Mouse (Mus musculus): ENCODE data around the gene Nacad.
A peak's percentile ranks its signal among the peaks of the same experiment; 100 is the strongest.
"Not testable (repeated sequence)": the region's sequence is repeated elsewhere in the genome, so short reads cannot be mapped to it uniquely, and the experiment has no call there.

Gene Nacad

DNA sequence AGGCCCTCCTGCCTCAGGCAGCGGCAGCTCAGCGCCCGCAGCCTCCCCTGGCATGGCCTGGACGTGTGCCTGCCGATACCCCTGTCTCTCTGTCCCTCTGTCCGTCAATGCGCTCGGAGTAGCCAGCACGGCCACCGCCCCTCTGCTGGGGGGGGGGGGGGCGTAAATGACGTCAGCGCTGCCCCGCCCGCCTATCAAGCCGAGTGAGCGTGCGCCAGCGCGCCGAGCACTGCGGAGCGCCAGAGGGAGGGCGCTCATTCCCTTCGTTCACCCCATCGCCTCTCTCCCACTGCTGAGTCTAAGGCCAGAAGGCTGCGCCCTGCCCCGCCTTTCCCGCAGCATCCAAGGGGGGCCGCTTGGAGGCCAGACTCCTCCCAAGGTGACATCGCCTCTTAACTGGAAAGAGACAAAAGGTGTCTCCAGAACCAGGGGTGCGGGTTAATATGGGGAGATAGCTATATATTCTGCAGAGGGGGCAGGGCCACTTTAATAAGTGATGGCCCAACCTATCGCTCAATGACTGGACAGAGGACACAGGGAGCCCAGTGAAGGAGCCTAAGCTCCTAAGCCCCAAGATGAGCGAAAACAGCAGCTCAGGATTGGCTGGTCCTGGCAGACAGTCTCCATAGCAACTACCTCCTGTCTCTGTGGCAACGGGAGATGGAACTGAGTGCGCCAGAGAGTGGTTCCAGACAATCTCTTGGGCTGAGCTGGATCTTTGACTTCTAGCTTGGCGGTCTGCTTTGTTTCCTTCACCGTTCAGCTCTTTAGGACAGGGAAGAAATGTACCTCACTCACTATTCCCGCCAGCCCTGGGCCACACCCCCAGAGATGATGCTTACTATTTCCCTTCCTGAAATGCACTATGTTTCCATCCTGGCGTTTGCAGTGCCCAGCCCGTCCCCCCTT is at the start of gene Nacad:
Gene Nacad, minus strand, starts transcription at position 563 of the 909 bp plus-strand sequence.
- DNase-seq: peak; percentile 78

DNA sequence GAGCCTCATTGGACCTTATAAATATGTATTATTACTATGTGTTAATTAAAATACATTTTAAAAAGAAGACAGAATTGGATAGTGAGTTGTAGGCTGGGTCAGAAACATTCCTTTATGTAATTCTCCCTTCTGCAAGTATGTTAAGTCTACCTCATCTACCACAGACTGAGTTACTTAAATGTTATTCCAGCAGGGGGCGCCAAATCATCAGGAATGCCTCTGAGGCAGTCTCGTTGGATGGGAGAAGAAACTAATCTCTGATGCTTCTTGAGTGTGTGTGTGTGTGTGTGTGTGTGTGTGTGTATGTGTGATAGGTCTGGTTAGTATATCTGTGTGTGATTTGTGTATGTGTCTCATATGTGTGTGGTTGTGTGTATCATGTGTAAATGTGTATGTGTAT is 49.0 kb upstream of the Nacad start:
- DNase-seq: peak; percentile 73

DNA sequence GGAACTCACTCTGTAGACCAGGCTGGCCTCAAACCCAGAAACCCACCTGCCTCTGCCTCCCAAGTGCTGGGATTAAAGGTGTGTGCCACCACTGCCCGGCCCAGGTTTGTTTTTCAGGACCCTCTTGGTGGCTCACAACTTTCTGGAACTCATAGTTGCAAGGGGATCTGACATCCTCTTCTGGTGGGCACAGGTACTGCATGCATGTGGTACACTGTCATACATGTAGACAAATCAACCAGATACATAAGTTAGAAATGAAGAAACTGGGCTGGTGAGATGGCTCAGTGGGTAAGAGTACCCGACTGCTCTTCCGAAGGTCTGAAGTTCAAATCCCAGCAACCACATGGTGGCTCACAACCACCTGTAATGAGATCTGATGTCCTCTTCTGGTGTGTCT is 47.1 kb upstream of the Nacad start:
- not testable (repeated sequence) for DNase-seq

DNA sequence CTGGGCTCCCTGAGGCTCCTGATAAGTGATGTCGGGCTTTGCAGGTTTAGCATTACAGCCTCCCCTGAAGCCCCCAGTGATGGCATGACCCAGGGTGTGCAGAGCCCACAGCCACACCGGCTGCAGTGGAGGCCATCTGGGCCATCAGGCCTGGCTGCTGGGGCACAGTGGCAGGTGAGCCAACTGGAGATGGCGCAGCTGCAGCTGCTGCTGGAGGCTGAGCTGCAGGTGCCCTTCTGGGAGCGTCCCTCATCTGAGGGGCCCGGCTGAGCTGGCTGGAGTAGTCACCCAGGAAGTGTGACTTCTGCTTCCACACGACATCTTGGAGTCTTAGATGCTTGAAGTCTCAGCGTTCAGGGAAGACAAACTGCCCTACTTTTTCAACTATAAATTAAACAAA is 44.7 kb upstream of the Nacad start:
- DNase-seq: no peak

DNA sequence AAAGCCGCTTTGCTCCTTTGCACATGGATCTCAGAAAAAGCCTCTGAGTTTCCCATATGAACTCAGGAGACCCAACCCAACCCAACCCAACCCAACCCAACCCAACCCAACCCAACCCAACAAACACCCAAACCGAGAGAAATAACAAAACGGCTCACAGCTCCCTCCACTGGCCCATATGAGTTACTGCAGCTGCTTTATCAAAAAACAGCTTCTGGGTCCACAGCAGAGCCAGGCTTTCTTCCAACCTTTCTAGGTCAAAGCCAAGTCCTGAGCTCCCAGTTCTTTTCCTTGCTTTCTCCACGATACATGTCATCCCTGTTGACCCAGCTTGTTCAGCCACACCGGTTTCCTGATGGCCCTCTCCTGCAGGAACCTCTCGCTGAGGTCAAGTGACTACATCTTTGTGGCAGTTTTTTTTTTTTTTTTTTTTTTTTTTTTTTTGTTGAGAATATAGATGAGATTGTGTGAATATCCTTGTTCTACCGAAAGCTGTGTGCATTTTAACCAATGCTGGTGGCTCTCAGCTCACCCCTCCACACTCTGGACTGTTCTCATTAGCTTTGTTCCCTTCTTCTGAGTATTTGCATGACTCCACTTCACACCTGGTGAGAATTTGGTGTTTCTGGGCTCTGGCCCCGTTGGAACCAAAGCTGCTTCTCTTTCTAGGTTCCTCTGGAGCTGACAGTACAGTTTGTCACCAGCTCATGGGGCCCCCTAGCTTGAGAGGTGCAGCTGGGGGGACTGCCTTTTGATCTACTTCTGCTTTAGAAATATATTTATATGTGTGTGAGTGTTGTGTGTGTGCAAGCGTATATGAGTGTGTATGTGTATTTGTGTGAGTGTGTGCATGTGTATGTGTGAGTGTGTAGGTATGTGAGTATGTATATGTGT is 42.2 kb upstream of the Nacad start:
- DNase-seq: no peak

DNA sequence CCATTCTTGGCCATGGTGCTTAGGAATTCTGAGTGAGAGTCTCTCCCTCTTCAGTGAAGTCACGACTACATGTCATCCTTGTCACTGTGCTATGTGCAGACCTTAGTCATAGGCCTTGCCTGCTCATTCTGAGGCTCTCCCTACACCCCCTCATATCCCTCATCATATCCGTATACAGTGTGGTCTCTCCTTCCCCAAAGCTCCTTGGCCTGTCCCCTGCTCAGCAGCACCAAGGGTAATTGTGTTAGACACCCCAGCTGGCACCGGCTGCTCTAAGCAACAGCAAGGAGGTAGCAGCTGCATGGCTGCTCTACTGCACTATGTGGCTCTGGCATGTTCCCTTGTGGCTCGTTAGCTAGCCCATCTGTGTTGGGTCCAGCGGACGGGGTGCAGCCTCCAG is 38.7 kb upstream of the Nacad start:
- no peak for DNase-seq

GRCm38 (mm10) chr11:6639072-6639471 is 33.2 kb upstream of the Nacad start:
- no peak for DNase-seq

DNA sequence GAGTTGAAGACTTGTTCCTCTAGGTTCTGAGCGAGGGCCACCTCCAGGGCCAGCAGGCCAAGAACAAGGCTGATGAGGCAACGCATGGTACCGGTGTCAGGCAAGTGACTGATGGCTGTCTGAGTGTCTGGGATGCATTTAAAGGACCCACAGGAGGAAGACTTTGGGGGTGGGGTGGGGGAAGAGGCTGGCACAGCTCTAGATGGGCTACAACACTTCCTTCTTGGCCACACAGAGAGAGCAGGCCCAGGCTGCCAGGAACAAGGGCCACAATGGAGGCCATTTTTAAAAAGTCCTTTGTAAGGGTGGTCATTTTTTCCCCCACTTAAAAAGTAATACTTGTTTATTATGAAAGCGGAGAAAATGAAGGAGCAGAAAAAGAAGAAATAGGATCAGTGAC is 32.7 kb upstream of the Nacad start, which contains the start of gene Wap:
Gene Wap, minus strand, starts transcription at position 101 of the 400 bp plus-strand sequence.
- DNase-seq: no peak

- DNase-seq: no peak
These were observed 30.3 kb upstream of the Nacad start for GRCm38 (mm10) chr11:6636150-6636549.

- no peak for DNase-seq
These were observed 23.8 kb upstream of the Nacad start for GRCm38 (mm10) chr11:6629655-6630054.

DNA sequence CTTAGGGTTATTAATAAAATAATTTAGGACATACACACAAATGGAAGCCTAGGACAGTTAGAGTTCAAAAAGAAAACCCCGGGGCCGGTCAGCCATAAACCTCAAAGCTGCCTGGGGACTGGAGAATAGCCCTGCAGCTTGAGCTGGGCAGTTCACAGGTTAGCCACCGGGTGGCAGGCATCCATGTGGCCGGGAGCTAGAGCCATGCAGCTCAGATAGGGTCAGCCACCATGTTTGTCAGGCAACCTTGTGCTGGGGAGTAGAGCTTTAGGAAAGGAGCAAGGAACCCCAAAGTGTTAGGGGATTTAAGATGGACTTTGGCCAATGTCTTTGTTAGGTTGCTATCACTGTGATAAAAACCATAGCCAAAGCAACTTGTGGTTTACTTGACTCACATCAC is 22.7 kb upstream of the Nacad start:
- DNase-seq: peak; percentile 16

DNA sequence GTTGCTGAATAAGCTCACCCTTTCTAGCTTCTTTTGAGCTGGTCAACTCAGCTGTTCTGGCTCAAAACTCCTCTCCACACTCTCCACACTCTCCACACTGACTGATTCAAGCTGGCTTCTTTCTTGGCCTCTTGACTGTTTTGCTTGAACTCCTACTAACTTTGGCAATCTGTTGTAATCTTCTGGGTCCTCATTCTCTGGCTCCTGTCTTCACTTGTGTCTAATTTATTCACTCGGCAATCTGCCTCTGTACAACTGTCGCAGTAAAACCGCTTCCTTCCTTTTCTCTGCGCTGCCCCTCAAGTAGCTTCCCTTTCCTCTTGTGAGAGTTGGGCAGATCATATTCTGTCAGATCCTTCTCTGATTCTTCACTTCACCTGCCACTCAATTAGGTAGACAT is 21.9 kb upstream of the Nacad start:
- no peak for DNase-seq

DNA sequence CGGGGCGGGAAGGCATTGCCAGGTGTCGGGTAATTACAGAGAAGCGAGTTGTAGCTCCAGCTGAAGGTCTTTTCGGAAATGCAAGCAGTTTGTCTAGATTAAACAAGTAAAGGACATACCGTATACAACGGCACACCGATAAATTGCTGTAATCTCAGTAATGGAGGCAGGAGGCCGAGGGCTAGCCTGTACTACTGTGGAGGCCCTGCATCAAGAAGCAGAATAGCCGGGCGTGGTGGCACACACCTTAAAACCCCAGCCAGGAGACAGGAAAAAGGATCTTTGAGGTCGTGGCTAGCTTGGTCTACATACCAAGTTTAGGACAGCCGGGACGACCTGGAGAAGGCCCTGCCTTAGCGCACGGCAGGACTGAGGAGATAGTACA is 20.5 kb upstream of the Nacad start:
- DNase-seq: no peak

GRCm38 (mm10) chr11:6625478-6626387 is 19.9 kb upstream of the Nacad start, which contains the start of gene Tbrg4:
Tbrg4 (minus strand) TSS chr11:6626067.
- peak; percentile 94 for DNase-seq

- DNase-seq: no peak
These were observed 18.9 kb upstream of the Nacad start for GRCm38 (mm10) chr11:6624619-6625382.

GRCm38 (mm10) chr11:6623704-6624103 is 17.9 kb upstream of the Nacad start:
- no peak for DNase-seq

- DNase-seq: no peak
These were observed 9.7 kb upstream of the Nacad start for GRCm38 (mm10) chr11:6615250-6616205.

DNA sequence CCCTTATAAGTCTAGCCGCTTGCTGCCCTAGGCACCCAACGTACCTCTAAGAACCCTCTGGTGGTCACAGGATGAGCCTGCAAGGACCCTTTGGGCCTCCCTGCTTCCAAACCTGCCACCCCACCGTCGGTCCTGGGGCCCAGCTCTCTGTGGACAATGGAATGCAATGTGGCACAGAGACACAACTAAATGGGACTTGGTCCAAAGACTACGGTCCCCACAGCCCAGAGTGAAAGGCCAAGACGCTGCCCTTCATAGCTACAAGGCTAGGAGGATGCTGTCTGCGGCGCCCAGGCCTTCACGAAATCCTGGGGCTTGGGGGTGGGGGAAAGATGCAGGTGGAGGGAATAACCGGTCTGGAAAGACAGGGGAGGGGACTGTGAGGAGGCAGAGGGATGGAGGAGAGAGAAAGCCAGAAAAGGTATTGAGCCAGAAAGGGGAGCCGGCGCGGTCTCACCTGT is 802 bp downstream of the Nacad start:
- no peak for DNase-seq

DNA sequence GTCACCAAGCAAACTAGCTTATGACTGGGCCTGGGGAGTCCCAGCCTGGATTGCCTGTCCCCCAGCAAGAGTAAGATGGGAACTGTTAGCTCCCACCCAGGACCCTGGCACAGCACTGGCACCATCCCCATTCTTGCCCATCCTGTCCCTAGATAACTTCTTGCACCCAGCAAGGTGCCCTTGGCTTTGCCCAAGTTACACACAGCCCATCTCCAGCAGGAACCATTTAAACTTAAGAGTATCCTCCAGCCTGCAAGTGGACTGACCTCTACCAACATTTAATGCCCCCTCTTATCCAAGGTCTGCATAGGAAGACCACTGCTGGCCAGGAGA is 1.3 kb downstream of the Nacad start:
- DNase-seq: peak; percentile 10

DNA sequence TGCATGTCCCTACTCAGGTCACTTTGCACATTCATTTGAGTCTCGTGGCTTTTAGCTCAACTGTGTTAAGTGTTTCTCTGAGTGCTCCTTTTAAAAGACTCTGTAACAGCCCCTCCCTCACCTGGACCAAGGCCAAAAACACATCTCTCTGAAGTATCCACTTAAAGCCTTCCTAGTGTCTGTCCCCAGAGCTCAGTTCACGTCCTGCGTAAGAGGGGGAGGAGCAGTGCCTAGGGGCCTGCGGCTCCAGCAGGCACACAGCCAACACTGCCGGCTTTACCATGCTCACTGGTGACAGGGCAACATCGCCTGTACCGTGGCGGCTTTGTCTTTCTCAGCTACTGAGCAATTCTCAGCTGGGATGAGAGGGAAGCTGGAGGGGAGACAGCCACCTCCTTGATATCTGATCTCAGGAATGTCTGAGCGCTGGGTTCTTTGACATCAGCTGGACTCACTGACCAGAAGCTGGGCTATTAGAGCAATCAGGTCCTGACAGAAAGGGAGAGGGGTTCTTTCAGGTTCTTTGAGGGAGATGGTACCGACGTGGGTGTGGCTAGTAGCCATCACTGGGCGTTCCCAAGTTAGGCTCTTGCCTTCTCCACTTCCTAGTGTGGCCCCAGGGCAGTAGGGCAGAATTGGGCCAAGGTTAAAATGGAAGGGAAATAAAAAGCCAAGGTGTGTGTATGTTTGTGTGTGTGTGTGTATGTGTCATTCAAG is 1.8 kb downstream of the Nacad start:
- DNase-seq: peak; percentile 63
